Mouse (Mus musculus) myocyte (in vitro differentiated cells): ENCODE measurements around the gene Zfhx3.

Experiments used
- CEBPB ChIP-seq: IDR thresholded peaks from 2 replicates; pipeline ENCODE4 v1.6.1; 2011; ENCODE audit warnings: mild to moderate bottlenecking, moderate library complexity; ENCODE audit not compliant: poor library complexity, insufficient read depth, severe bottlenecking
- E2F4 ChIP-seq: IDR thresholded peaks from one replicate; pipeline ENCODE4 v1.6.1; 2011; ENCODE audit warnings: mild to moderate bottlenecking, control low read depth, moderate library complexity; ENCODE audit not compliant: insufficient read depth
- MAX ChIP-seq: IDR thresholded peaks from one replicate; pipeline ENCODE4 v1.6.1; 2011; ENCODE audit warnings: low read depth, mild to moderate bottlenecking, control low read depth
- MYOG ChIP-seq, 3 experiments: IDR thresholded peaks; one replicate each; pipeline ENCODE4 v1.6.1; 2011; ENCODE audit warnings: control low read depth in 2 of 3, low read depth in 2 of 3, mild to moderate bottlenecking in 2 of 3; ENCODE audit not compliant: insufficient read length in 2 of 3, control insufficient read depth in 1 of 3, insufficient read depth in 1 of 3
- POLR2A ChIP-seq: IDR thresholded peaks from one replicate; pipeline ENCODE4 v1.6.1; 2011; ENCODE audit warnings: low read depth, mild to moderate bottlenecking, control low read depth, moderate library complexity; ENCODE audit not compliant: insufficient read length
- POLR2AphosphoS2 ChIP-seq: IDR thresholded peaks from one replicate; pipeline ENCODE4 v1.6.1; 2011; ENCODE audit warnings: low read depth, control low read depth; ENCODE audit not compliant: insufficient read length
- REST ChIP-seq: IDR thresholded peaks from one replicate; pipeline ENCODE4 v1.6.1; 2011; ENCODE audit warnings: mild to moderate bottlenecking, control low read depth, moderate library complexity; ENCODE audit not compliant: insufficient read depth, insufficient read length
- TCF12 ChIP-seq: IDR thresholded peaks from one replicate; pipeline ENCODE4 v1.6.1; 2011; ENCODE audit warnings: mild to moderate bottlenecking, control low read depth; ENCODE audit not compliant: poor library complexity, insufficient read depth, severe bottlenecking

DNA sequence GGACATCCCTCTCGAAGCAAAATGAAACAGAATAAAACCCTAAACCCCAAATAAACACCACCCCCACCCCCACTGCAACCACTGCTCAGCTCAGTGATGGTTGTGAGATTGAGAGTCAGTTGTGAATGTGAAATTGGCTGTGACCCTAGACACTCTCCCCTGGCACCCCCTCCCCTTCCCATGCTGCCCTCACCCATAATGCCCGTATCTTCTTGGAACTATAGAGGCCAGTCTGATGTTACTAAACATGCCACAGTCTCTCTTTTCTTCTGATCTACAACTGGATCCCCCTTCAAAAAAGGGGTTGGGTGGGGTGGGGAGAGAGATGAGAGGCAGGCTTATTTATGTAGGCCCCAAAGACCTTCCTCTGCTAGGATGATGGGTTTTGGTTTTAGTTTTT is 767.0 kb downstream of the Zfhx3 start:
- no peak for TF ChIP-seq POLR2A
- no peak for TF ChIP-seq POLR2AphosphoS2
- TF ChIP-seq CEBPB, result no peak
- no peak for TF ChIP-seq MAX
- no peak for TF ChIP-seq REST
- TF ChIP-seq TCF12, result no peak
- TF ChIP-seq E2F4, result no peak
- no peak for TF ChIP-seq MYOG (IDR thresholded peaks at IDR 0.05; ENCODE audit: control insufficient read depth in 1 of 3, insufficient read depth in 1 of 3, insufficient read length in 2 of 3, low read depth in 2 of 3)
